8 mouse cellular contexts compared by ENCODE assay signal in genomic region chr2:152739031-152739841, GRCm38 (mm10). TPM values are rescaled to one million over a fixed set of nuclear protein-coding genes. Genes with fewer than 3 reads are reported as not detected.
DNase-seq lines count a peak whose midpoint lies in the region; ATAC-seq and TF ChIP-seq lines count a peak whose summit lies in the region.

No protein-coding gene starts in this region.

- POLR2A ChIA-PET in Patski (lab: Charles Lee): interaction anchor here (0.5 to 1.4 kb wide), 4 partner anchors 13 to 65 kb away, joined by 3 to 4 read pairs (median 3); no protein-coding TSS in a partner anchor

- ATAC-seq in Patski: peak; percentile 18
- peak; percentile 79 for ATAC-seq in embryonic facial prominence, embryonic 12.5 days (ENCODE audit: insufficient number of reproducible peaks, insufficient read depth, low FRiP score, low TSS enrichment)
- ATAC-seq in heart, embryonic 12.5 days (ENCODE audit: insufficient number of reproducible peaks, low FRiP score): peak; percentile 52; the same call in 1 of the 2 replicates
- ATAC-seq in kidney, embryonic 16.5 days (ENCODE audit: low FRiP score, low TSS enrichment): peak; percentile 78
- ATAC-seq in inflammation-experienced regulatory T-cells, adult 6 months: no peak

- H3K9ac ChIP-seq in embryonic facial prominence, embryonic 12.5 days: peak overlapping the region; percentile 32; the same call in 1 of the 2 replicates
- peak overlapping the region; percentile 73 for H3K9ac ChIP-seq in heart, embryonic 12.5 days
- H3K9ac ChIP-seq in kidney, embryonic 16.5 days (replicated peaks; ENCODE audit: low read length): peak overlapping the region; percentile 96

- H3K4me1 ChIP-seq in embryonic facial prominence, embryonic 12.5 days: peaks cover 46% of the 10 kb centered on the region
- peaks cover 59% of the 10 kb centered on the region for H3K4me1 ChIP-seq in heart, embryonic 12.5 days (replicated peaks)
- peaks cover 60% of the 10 kb centered on the region for H3K4me1 ChIP-seq in kidney, embryonic 16.5 days (ENCODE audit: insufficient read depth, low read length)

- CTCF ChIA-PET in Patski (lab: Charles Lee): interaction anchor here (0.8 to 4.0 kb wide), 5 partner anchors 28 to 90 kb away, joined by 3 to 21 read pairs (median 3); no protein-coding TSS in a partner anchor

- in situ Hi-C loops in Patski (cut with MboI; ENCODE audit: low pct_unique_long_range_greater_than_20kb): loop anchor here (5.0 kb wide), 1 partner anchor 168 kb away; no protein-coding TSS in a partner anchor

- peak overlapping the region; percentile 31 for H3ac ChIP-seq in C2C12 (ENCODE audit: control insufficient read depth, insufficient read length, low read depth)

- DNase-seq in Patski (ENCODE audit: low read depth, low spot score): no peak
- DNase-seq in lung, postnatal 14 days: peak; percentile 83
- DNase-seq in right cerebral cortex, postnatal 4 days: peak; percentile 45

- TF ChIP-seq CTCF in C2C12 (IDR thresholded peaks at IDR 0.05; ENCODE audit: control insufficient read depth, insufficient read depth, insufficient read length) (no peak), Patski (IDR thresholded peaks at IDR 0.05) (no peak)

- H3K4me2 ChIP-seq in embryonic facial prominence, embryonic 12.5 days (replicated peaks): peak overlapping the region; percentile 90
- H3K4me2 ChIP-seq in heart, embryonic 12.5 days: peak overlapping the region; percentile 84
- H3K4me2 ChIP-seq in kidney, embryonic 16.5 days (replicated peaks; ENCODE audit: low read depth, low read length): peak overlapping the region; percentile 62

- peaks cover 17% of the 10 kb centered on the region for H3K36me3 ChIP-seq in C2C12 (ENCODE audit: control insufficient read depth, insufficient read depth)
- H3K36me3 ChIP-seq in embryonic facial prominence, embryonic 12.5 days: no peaks in the 10 kb centered on the region
- no peaks in the 10 kb centered on the region for H3K36me3 ChIP-seq in heart, embryonic 12.5 days
- no peaks in the 10 kb centered on the region for H3K36me3 ChIP-seq in kidney, embryonic 16.5 days (ENCODE audit: insufficient read depth, low read length)

- H3K4me3 ChIP-seq in C2C12 (ENCODE audit: insufficient read depth, poor library complexity, severe bottlenecking): peak overlapping the region; percentile 93
- H3K4me3 ChIP-seq in embryonic facial prominence, embryonic 12.5 days: peak overlapping the region; percentile 68
- peak overlapping the region; percentile 74 for H3K4me3 ChIP-seq in heart, embryonic 12.5 days
- H3K4me3 ChIP-seq in kidney, embryonic 16.5 days (ENCODE audit: low read length): peak overlapping the region; percentile 84

- under 1% methylated on average over 34 of the region's 36 CpGs for WGBS in embryonic facial prominence, embryonic 12.5 days
- under 1% methylated on average over 34 of the region's 36 CpGs for WGBS in heart, embryonic 12.5 days
- WGBS in kidney, embryonic 16.5 days: under 1% methylated on average over 29 of the region's 36 CpGs

- peaks cover 45% of the 10 kb centered on the region for H3K79me2 ChIP-seq in C2C12 (ENCODE audit: control insufficient read depth, insufficient read depth)

- H3K9me3 ChIP-seq in embryonic facial prominence, embryonic 12.5 days: no peaks in the 10 kb centered on the region
- H3K9me3 ChIP-seq in heart, embryonic 12.5 days (replicated peaks): no peaks in the 10 kb centered on the region
- no peaks in the 10 kb centered on the region for H3K9me3 ChIP-seq in kidney, embryonic 16.5 days (ENCODE audit: low read length)

- H3K27ac ChIP-seq in embryonic facial prominence, embryonic 12.5 days: peak overlapping the region; percentile 94
- H3K27ac ChIP-seq in heart, embryonic 12.5 days (ENCODE audit: poor library complexity, severe bottlenecking): peak overlapping the region; percentile 95
- H3K27ac ChIP-seq in kidney, embryonic 16.5 days (ENCODE audit: low read length): peak overlapping the region; percentile 93

- H3K27me3 ChIP-seq in C2C12 (ENCODE audit: control insufficient read depth, insufficient read depth, insufficient read length) (no peaks in the 10 kb centered on the region), Patski (no peaks in the 10 kb centered on the region)
- no peaks in the 10 kb centered on the region for H3K27me3 ChIP-seq in embryonic facial prominence, embryonic 12.5 days
- H3K27me3 ChIP-seq in heart, embryonic 12.5 days (replicated peaks): no peaks in the 10 kb centered on the region
- no peaks in the 10 kb centered on the region for H3K27me3 ChIP-seq in kidney, embryonic 16.5 days (ENCODE audit: insufficient read depth, low read length)

- peaks cover 26% of the 10 kb centered on the region for H3K79me3 ChIP-seq in C2C12 (ENCODE audit: low read depth)

TF ChIP-seq in C2C12, 6 proteins besides CTCF, POLR2A, EP300 and RAD21:
- TF ChIP-seq FOSL1 (IDR thresholded peaks at IDR 0.05; ENCODE audit: insufficient read depth, low read length, poor library complexity, severe bottlenecking): no peak
- no peak for TF ChIP-seq MYOD1 (IDR thresholded peaks at IDR 0.05; ENCODE audit: control insufficient read depth, insufficient read length, low read depth)
- TF ChIP-seq MAX (IDR thresholded peaks at IDR 0.05): peak; percentile 53
- TF ChIP-seq CEBPB (IDR thresholded peaks at IDR 0.05; ENCODE audit: low read depth): peak; percentile 9
- no peak for TF ChIP-seq USF1 (IDR thresholded peaks at IDR 0.05; ENCODE audit: low read depth)

RNA-seq across cellular contexts. Expression of gene Id1, which starts 3.2 kb away (rescaled TPM):
- polyA plus RNA-seq in C2C12 (2012; fragmentation: generic; extraction: Trizol) (503 TPM), Patski (2021) (117 TPM)
- 168 and 170 TPM in 2 replicates for polyA plus RNA-seq in embryonic facial prominence, embryonic 12.5 days (2016; fragmentation: Nextera tagmentation; extraction: Ambion mirVana)
- polyA plus RNA-seq in heart, embryonic 12.5 days (2016; fragmentation: Nextera tagmentation; extraction: Ambion mirVana): 87.7 and 90.9 TPM in 2 replicates
- 139 and 151 TPM in 2 replicates for polyA plus RNA-seq in kidney, embryonic 16.5 days (2015; fragmentation: Nextera tagmentation; extraction: Ambion mirVana)
- under 1 TPM in 1 of 3 experiments, not detected in 2; 0.91 TPM for polyA plus RNA-seq in inflammation-experienced regulatory T-cells, adult 6 months (2017; shearing (Covaris generic))

RNA-seq across cellular contexts. Expression of gene Cox4i2, which starts 14.7 kb away (rescaled TPM):
- 0.39 TPM for polyA plus RNA-seq in C2C12 (2012; fragmentation: generic; extraction: Trizol)
- 0.14 TPM for polyA plus RNA-seq in Patski (2021)
- polyA plus RNA-seq in embryonic facial prominence, embryonic 12.5 days (2016; fragmentation: Nextera tagmentation; extraction: Ambion mirVana): 14.3 and 14.5 TPM in 2 replicates
- polyA plus RNA-seq in heart, embryonic 12.5 days (2016; fragmentation: Nextera tagmentation; extraction: Ambion mirVana): 18.9 and 20.8 TPM in 2 replicates
- 19.6 and 22.1 TPM in 2 replicates for polyA plus RNA-seq in kidney, embryonic 16.5 days (2015; fragmentation: Nextera tagmentation; extraction: Ambion mirVana)
- polyA plus RNA-seq in inflammation-experienced regulatory T-cells, adult 6 months (2017; shearing (Covaris generic)): not detected

RNA-seq across cellular contexts. Expression of gene Mcts2, which starts 52.4 kb away (rescaled TPM):
- polyA plus RNA-seq in C2C12 (2012; fragmentation: generic; extraction: Trizol) (24.7 TPM), Patski (2021) (19.9 TPM)
- polyA plus RNA-seq in embryonic facial prominence, embryonic 12.5 days (2016; fragmentation: Nextera tagmentation; extraction: Ambion mirVana): 36.4 and 38.9 TPM in 2 replicates
- 23.1 and 25.2 TPM in 2 replicates for polyA plus RNA-seq in heart, embryonic 12.5 days (2016; fragmentation: Nextera tagmentation; extraction: Ambion mirVana)
- polyA plus RNA-seq in kidney, embryonic 16.5 days (2015; fragmentation: Nextera tagmentation; extraction: Ambion mirVana): 27.6 and 28.0 TPM in 2 replicates
- polyA plus RNA-seq in inflammation-experienced regulatory T-cells, adult 6 months (2017; shearing (Covaris generic)): 1 to 10 TPM; 2.4 to 3.7 (median 2.5) TPM

Comparison
In these comparisons a context has a peak if more than half of its experiments do, and no peak if none do; other contexts are left out.
1. H3K9ac ChIP-seq: peak in every context shown above with its lines; median percentile 96 in kidney, embryonic 16.5 days; 73 in heart, embryonic 12.5 days; 32 in embryonic facial prominence, embryonic 12.5 days.
2. RNA of gene Id1, which starts 3.2 kb away (polyA plus RNA-seq): 503 TPM in C2C12 (single experiment), 168 to 170 TPM in embryonic facial prominence, embryonic 12.5 days, 139 to 151 TPM in kidney, embryonic 16.5 days, 117 TPM in Patski (single experiment) and 87.7 to 90.9 TPM in heart, embryonic 12.5 days; 0.91 TPM in inflammation-experienced regulatory T-cells, adult 6 months; every median in the first group is over 10 times any median in the second.
3. RNA of gene Cox4i2, which starts 14.7 kb away (polyA plus RNA-seq): 19.6 to 22.1 TPM in kidney, embryonic 16.5 days, 18.9 to 20.8 TPM in heart, embryonic 12.5 days and 14.3 to 14.5 TPM in embryonic facial prominence, embryonic 12.5 days; 0.39 TPM in C2C12 (single experiment), 0.14 TPM in Patski (single experiment) and not detected in inflammation-experienced regulatory T-cells, adult 6 months; every median in the first group is over 10 times any median in the second.
4. Peak in every context shown above with its lines, with median percentiles within 50 percentile points of each other: H3K4me3 ChIP-seq, H3K27ac ChIP-seq and H3K4me2 ChIP-seq.